Mouse (Mus musculus) heart, postnatal 0 days (tissue): ENCODE measurements around the gene Stx1a.

ENCODE experiments used
- CTCF ChIP-seq: IDR thresholded peaks from 2 replicates; pipeline ENCODE4 v1.5.1; 2016; ENCODE audit warnings: antibody characterized with exemption, control low read depth, low read depth
- EP300 ChIP-seq: IDR thresholded peaks from 2 replicates; pipeline ENCODE4 v1.6.1; 2016; ENCODE audit warnings: antibody characterized with exemption, low read depth

GRCm38 (mm10) chr5:135076368-135076767 lies 53.1 kb downstream of the Stx1a start:
- no peak for TF ChIP-seq CTCF
- no peak for TF ChIP-seq EP300
